Mouse (Mus musculus) hindbrain, embryonic 10.5 days (tissue): ENCODE measurements around the gene Igf2r. TPM values are rescaled to one million over a fixed set of nuclear protein-coding genes. Genes with fewer than 3 reads are reported as not detected.
A peak's percentile ranks its signal among the peaks of the same experiment; 100 is the strongest.

ENCODE experiments used
- DNase-seq: peaks from one replicate; pipeline ENCODE4 v3.0.0-alpha.2; 2017; ENCODE audit warnings: low spot score
- H3K27ac ChIP-seq: fragments of 300-500 bp; sonication (generic); 2 replicates; pipeline ENCODE4 v1.5.1; 2016; ENCODE audit warnings: mild to moderate bottlenecking, moderate library complexity
- H3K27me3 ChIP-seq: fragments of 300-500 bp; sonication (generic); 2 replicates; pipeline ENCODE4 v1.6.1; 2016; ENCODE audit warnings: mild to moderate bottlenecking; ENCODE audit not compliant: poor library complexity, insufficient read depth, severe bottlenecking
- H3K36me3 ChIP-seq: fragments of 300-500 bp; sonication (generic); 2 replicates; pipeline ENCODE4 v1.6.1; 2016; ENCODE audit warnings: mild to moderate bottlenecking, moderate library complexity
- H3K4me1 ChIP-seq: fragments of 300-500 bp; sonication (generic); replicated peaks from 2 replicates; pipeline ENCODE4 v1.6.1; 2016; ENCODE audit warnings: mild to moderate bottlenecking
- H3K4me3 ChIP-seq: fragments of 300-500 bp; sonication (generic); 2 replicates; pipeline ENCODE4 v1.5.1; 2016; ENCODE audit warnings: mild to moderate bottlenecking, moderate library complexity
- H3K9me3 ChIP-seq: fragments of 300-500 bp; sonication (generic); 2 replicates; pipeline ENCODE4 v1.6.1; 2016; ENCODE audit warnings: mild to moderate bottlenecking, moderate library complexity
- WGBS: fragments of 180-500 bp; shearing (Covaris S2); methylation state at CpG from one replicate; pipeline ENCODE4 v1.1.7; 2016; 5-methylcytosine and 5-hydroxymethylcytosine counted together
- polyA plus RNA-seq: library from polyadenylated mRNA; unstranded; fragments of >200 nt; fragmentation: Nextera tagmentation; extraction: Ambion mirVana; gene quantifications from 2 replicates; pipeline ENCODE4 v1.2.1, GENCODE M21; 2016

Igf2r gene
- 17.3 and 20.8 TPM in 2 replicates for polyA plus RNA-seq

DNA sequence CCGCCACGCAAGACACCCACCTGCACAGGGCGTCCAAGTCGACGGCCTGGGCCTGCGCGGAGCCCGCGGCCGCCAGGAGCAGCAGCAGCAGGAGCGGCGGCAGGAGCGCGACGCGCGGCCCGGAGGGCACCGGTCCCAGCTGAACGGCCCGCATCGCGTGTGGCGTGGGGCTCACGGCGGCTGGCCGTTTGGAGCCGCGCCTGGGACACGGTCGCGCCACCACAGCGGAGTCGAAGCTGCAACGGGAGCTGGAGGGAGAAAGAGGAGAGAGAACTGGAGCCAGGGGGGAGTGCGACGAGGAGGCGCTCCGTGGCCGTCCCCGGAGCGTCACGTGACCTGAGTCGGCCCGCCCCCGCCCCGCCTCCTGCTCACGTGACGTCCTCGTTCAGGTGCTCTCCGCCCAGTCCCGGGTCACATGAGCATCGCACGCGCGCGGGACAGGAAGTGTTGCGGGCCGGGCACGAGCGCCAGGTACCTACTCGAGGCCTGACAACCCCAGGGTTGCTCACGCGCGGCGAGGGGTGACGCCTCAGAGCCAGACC lies at the start of gene Igf2r:
Igf2r (minus strand) TSS at position 285 of the 542 bp plus-strand sequence.
- no peaks in the 10 kb centered on the region; the same call in none of the 2 replicates for H3K36me3 ChIP-seq
- H3K4me3 ChIP-seq: peak within 1 kb of the TSS; percentile 80
- peaks cover 6% of the 10 kb centered on the region; the same call in 1 of the 2 replicates for H3K9me3 ChIP-seq
- DNase-seq: peak; percentile 88
- H3K27ac ChIP-seq: peak within 1 kb of the TSS; percentile 92
- H3K27me3 ChIP-seq: no peaks in the 10 kb centered on the region
- WGBS: 13% methylated on average over 62 of the region's 67 CpGs
- H3K4me1 ChIP-seq: peaks cover 38% of the 10 kb centered on the region

DNA sequence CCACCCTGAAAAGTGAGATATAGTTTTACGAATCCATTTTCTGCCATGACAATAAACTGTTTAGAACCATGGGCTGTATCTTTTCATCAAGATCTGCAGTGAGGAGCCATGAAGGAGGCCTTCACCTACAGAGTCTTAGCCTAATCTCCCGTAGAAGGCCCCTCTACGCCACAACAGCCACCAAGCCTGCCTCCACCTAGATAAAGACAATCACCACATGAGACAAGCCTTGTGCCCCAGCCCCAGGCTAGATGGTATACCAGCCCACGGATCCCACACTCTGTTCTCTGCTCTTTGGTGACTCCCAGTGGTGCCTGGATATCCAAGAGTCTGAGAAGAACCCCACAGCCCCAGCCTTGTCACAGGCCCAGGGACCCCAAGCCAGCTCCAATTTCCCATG lies 46.4 kb upstream of the Igf2r start:
- no peak for DNase-seq
- peaks cover 18% of the 10 kb centered on the region; the same call in 1 of the 2 replicates for H3K9me3 ChIP-seq
- no peaks in the 10 kb centered on the region for H3K4me1 ChIP-seq
- no peak overlapping the region for H3K27ac ChIP-seq
- H3K27me3 ChIP-seq: no peaks in the 10 kb centered on the region
- H3K4me3 ChIP-seq: no peak overlapping the region
- 92% methylated on average over 4 of the region's 4 CpGs for WGBS
- H3K36me3 ChIP-seq: peaks cover 44% of the 10 kb centered on the region

DNA sequence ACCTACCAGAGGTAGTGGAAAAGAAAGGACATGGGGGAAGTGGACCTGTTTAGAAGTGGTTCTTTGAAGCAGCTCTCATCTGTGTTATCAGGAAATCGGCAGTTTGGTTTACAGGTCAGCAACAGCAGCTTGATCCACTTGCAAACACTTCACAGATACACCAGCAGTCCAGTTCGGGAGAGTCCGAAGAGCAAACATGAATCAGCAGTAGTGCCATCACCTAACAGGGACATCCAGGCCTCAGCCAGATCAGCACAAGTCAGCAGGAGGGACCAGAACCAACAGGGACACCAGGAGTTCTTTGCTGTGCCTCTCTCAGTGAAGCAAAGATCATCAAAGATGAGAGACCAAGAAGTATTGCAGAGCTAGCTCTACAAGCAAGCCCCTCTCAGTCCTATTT lies 45.0 kb upstream of the Igf2r start:
- Histone ChIP-seq H3K27ac (no peak overlapping the region), H3K9me3 (peaks cover 7% of the 10 kb centered on the region; the same call in 1 of the 2 replicates), H3K27me3 (no peaks in the 10 kb centered on the region), H3K4me1 (peaks cover 4% of the 10 kb centered on the region), H3K36me3 (peaks cover 33% of the 10 kb centered on the region), H3K4me3 (no peak overlapping the region)
- DNase-seq: no peak
- WGBS: 91% methylated on average over 3 of the region's 3 CpGs

DNA sequence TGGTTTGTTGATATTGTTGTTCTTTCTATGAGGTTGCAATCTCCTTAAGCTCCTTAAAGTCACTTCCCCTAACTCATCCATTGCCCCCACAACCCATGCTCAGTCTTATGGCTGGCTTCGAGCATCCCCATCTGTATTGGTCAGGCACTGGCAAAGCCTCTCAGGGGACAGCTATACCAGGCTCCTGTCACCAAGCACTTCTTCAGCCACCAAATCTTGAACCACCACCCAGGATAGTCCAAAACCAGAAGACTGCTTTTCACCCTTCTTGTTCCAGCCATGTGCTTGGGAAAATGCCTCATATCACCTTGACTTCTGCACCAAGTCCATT lies 41.5 kb upstream of the Igf2r start:
- WGBS: 81% methylated on average over 1 of the region's 1 CpGs
- H3K27ac ChIP-seq: 0 out of 2 replicates have a peak overlapping the region, but pooled peaks have one; percentile 85

DNA sequence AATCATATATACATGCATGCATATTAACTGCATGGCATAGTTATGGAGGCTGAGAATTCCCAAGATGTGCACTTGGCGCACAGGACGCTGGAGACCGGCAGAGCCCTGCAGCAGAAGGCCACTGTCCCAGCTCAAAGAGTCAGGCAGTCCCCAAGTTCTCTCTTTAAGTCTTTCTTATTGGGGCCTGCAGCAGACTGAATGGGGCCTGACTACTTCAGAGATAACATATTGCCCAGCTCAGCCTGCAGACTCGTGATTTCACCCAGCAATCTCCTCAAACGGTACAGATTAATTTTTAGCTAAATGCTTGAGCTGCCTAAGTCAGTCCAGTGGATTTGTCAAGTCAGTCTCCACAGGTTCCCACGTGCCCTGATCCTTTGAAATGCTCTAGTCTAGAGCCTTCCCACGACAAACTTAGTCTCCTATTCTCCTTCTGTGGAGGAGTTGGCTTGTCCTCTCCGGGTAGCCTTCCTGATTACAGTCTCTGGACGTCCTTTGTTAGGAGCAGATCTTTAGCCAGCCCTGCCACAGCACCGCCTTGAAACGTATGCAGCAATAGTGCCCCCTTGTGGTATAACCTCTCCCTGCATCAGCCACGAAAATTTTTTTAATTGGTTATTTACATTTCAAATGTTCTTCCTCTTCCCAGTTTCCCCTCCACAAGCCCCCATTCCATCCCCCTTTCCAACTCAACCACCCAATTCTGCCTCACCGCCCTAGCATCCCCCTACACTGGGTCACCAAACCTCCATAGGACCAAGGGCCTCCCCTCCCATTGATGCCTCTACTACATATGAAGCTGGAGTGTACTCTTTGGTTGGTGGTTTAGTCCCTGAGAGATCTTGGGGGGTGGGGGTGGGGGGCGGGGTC lies 40.9 kb upstream of the Igf2r start:
- Histone ChIP-seq H3K4me3 (no peak overlapping the region), H3K4me1 (peaks cover 4% of the 10 kb centered on the region), H3K9me3 (no peaks in the 10 kb centered on the region), H3K27ac (peak overlapping the region; percentile 85), H3K27me3 (no peaks in the 10 kb centered on the region), H3K36me3 (peaks cover 4% of the 10 kb centered on the region; the same call in 1 of the 2 replicates)
- DNase-seq: peak; percentile 76
- 29% methylated on average over 14 of the region's 14 CpGs for WGBS

More for the DNA sequence above, 41.5 kb upstream of the Igf2r start:
- peaks cover 4% of the 10 kb centered on the region for H3K4me1 ChIP-seq
- no peaks in the 10 kb centered on the region for H3K27me3 ChIP-seq
- no peak for DNase-seq
- H3K4me3 ChIP-seq: no peak overlapping the region
- peaks cover 9% of the 10 kb centered on the region; the same call in 1 of the 2 replicates for H3K36me3 ChIP-seq
- no peaks in the 10 kb centered on the region for H3K9me3 ChIP-seq

DNA sequence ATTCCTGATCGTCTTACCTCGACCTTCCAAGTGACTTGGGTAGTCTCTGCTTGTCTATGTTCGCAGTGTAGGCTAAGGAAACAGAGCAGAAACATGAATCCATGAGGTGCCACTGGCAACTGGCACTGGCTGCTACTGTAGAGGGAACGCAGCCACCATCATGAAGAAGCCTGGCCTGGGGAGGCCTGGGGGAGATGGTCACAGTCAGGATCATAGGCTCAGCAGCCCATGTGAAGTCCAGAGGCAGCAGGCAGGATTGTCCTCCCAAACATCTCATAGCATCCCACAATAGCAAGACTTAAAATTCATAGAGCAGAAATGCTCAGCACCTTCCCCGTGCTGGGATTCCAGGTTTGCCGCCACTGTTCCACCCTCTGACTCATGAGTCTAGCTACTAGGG lies 39.4 kb upstream of the Igf2r start:
- no peak overlapping the region for H3K27ac ChIP-seq
- H3K36me3 ChIP-seq: no peaks in the 10 kb centered on the region

DNA sequence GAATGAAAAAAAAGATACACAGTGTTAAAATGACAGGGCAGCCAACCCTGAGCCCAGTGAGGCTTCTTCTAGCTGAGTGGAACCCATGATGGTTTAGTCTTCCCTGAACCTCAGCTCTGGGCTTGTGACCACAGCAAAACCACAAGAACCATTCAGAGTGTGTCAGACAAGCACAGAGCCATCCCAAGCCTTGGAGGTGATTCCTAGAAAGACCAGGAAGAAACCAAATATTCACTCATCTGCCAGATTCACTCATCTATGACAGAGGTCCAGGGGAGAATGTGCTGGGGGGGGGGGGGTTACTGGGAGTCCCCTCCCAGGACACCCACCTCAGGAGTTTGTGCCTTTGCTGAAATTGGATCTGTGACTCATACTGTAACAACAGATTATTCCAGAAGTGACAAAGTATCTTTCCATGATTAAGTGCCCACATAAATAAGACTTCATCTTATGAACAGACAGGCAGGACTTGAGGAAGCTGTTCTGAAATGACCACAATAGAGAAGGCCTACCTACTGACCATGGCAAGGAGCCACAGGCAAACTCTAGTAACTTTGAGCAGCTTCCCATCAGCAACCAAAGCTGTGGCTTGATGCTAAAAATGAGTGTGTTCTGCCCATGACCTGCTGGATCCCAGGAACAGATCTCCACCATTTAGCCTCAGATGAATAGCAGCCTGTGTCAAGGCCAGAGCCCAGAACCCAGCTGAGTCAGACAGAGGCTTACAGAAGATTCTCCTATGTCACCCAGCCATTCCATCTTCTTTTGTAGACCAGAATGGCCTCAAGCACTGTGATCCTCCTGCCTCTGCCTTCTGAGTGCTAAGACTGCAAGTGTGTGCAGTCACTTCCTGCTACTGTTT lies 35.4 kb upstream of the Igf2r start:
- no peak overlapping the region for H3K27ac ChIP-seq
- H3K27me3 ChIP-seq: no peaks in the 10 kb centered on the region
- no peak overlapping the region for H3K4me3 ChIP-seq
- H3K9me3 ChIP-seq: no peaks in the 10 kb centered on the region
- no peaks in the 10 kb centered on the region for H3K4me1 ChIP-seq
- no peak for DNase-seq
- no peaks in the 10 kb centered on the region for H3K36me3 ChIP-seq

More for the DNA sequence above, 39.4 kb upstream of the Igf2r start:
- H3K4me1 ChIP-seq: peaks cover 4% of the 10 kb centered on the region
- no peak for DNase-seq
- no peaks in the 10 kb centered on the region for H3K27me3 ChIP-seq
- 92% methylated on average over 6 of the region's 6 CpGs for WGBS
- H3K4me3 ChIP-seq: no peak overlapping the region
- no peaks in the 10 kb centered on the region for H3K9me3 ChIP-seq

DNA sequence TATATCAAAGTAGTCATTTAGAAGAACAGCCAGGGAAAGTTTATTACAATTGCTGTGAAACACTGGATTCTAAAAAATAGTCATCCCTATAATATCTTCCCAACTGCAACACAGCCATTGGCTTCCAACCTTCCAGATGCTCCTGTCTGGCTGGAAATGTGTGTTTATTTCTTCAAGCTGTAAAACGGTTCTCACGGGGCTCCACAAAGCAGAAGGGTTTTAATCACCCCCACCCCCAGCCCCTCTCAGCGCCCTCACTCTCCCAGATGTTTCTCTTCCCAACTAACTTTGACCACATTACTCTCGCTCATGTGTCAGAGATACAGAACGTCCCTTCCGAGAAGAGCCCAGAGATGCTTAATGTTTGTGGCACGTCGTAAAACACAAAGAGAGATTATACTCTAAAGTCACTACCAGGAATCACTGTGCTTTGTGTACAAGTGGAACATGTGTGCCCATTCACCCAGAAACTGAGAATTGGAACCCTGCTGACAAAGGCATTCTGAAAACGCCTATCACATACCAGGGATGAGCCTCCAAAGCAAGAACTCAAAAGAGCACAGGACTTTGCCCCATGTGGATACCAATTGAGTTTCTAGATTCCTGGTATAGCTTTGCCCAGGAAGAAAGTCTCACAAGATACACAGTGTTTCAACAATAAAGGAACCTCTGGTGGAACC lies 32.5 kb upstream of the Igf2r start:
- no peaks in the 10 kb centered on the region for H3K4me1 ChIP-seq
- H3K4me3 ChIP-seq: no peak overlapping the region
- H3K27ac ChIP-seq: no peak overlapping the region
- H3K36me3 ChIP-seq: no peaks in the 10 kb centered on the region
- H3K9me3 ChIP-seq: no peaks in the 10 kb centered on the region
- DNase-seq: no peak
- WGBS: 54% methylated on average over 9 of the region's 9 CpGs
- no peaks in the 10 kb centered on the region for H3K27me3 ChIP-seq

DNA sequence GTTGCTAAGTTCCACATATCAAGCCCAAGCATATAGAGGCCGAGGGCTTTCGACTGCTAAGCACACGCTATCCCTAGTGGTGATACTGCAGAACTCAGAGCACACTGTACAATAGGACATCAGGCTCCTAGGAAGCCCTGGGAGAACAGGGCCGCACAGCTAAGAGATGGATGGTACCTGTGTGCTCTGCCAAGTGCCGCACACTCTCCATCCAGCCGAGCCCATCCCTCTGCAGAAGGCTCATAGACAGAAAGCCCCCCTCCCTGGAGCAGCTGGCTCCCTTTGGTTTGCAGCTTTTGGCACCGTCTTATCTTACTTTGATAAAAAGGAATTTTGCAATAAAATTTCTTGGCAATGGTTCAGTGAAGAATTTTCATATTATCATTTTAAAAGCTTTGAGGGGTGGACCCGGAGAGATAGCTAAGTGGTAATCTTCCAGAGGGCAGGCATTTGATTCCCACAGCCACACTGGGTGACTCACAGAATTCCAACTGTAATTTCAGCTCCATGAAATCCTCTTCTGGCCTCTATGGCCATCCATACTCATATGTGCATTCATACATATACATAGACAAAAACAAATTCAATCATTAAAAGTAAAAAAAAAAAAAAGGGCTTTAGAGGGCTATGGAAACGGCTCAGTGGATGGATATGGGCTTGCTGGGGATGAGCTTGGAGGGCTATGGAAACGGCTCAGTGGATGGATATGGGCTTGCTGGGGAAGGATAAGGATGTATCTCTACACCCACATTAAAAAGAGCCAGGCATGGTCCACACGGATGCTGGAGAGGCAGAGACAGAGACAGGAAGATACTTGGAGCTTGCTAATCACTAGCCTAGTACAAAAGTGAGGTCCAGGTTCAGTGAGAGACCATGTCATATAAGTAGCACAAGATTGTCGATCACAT lies 30.2 kb upstream of the Igf2r start:
- DNase-seq: no peak
- no peak overlapping the region for H3K4me3 ChIP-seq
- no peaks in the 10 kb centered on the region for H3K9me3 ChIP-seq
- H3K36me3 ChIP-seq: no peaks in the 10 kb centered on the region
- no peak overlapping the region for H3K27ac ChIP-seq
- WGBS: 90% methylated on average over 12 of the region's 12 CpGs
- H3K27me3 ChIP-seq: no peaks in the 10 kb centered on the region
- H3K4me1 ChIP-seq: 0 out of 2 replicates have a peak, but pooled peaks cover under 1% of the 10 kb centered on the region

DNA sequence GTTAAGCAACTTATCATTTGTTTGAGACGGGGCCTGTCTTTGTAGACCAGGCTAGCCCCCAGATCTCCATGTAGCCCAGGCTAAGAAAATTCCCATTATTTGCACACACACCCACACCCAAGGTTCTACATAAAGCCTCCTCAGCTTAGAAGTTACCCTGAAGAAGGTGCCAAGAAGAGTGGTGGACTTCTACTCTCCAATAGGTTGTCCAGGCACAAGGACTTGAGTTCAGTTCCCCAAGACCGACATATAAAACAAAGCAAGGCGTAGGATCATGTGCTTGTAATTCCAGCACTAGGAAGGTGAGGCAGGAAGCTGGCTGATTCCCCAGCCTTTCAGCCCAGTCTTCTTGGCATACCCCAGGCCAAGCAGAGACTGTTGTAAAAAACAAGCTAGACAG lies 29.1 kb upstream of the Igf2r start:
- H3K4me3 ChIP-seq: no peak overlapping the region
- H3K4me1 ChIP-seq: peaks cover 11% of the 10 kb centered on the region; the same call in 1 of the 2 replicates
- no peak overlapping the region for H3K27ac ChIP-seq
- no peaks in the 10 kb centered on the region for H3K9me3 ChIP-seq
- DNase-seq: no peak
- WGBS: 92% methylated on average over 3 of the region's 3 CpGs
- H3K36me3 ChIP-seq: no peaks in the 10 kb centered on the region
- H3K27me3 ChIP-seq: no peaks in the 10 kb centered on the region

DNA sequence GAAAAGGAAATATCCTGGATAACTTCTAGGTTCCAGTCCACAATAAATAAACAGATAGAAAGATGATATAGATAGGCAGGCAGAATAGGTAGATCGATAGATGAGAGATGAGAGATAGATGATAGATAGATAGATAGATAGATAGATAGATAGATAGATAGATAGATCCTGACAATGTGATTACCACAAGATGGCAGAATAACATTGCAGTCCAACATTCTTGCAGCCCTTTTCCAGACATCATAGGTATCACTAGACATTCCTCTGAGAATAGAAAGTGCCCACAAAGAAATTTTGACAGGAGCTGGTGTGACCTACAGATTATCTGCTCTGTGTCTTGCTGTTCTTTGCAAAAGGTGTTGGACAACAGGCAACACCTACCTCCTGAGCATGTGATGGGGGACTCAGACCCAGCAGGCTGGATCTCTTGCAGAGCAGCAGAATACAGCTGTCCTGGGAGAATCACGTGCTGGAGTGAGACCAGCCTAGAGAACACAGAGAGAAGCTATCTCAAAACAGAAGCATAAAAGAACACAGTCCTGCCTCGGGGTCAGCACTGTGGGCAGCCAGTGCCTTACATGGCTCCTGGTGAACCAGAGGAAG lies 28.1 kb upstream of the Igf2r start:
- Histone ChIP-seq H3K9me3 (no peaks in the 10 kb centered on the region), H3K36me3 (no peaks in the 10 kb centered on the region), H3K4me1 (peaks cover 14% of the 10 kb centered on the region; the same call in 1 of the 2 replicates), H3K27ac (no peak overlapping the region), H3K4me3 (no peak overlapping the region), H3K27me3 (no peaks in the 10 kb centered on the region)
- no peak for DNase-seq
- WGBS: 81% methylated on average over 3 of the region's 3 CpGs
